Mouse (Mus musculus) neural tube, embryonic 15.5 days (tissue): ENCODE results near the gene Olfr132. TPM values are rescaled to one million over a fixed set of nuclear protein-coding genes. Genes with fewer than 3 reads are reported as not detected.
"Not testable (repeated sequence)": the region's sequence is repeated elsewhere in the genome, so short reads cannot be mapped to it uniquely, and the experiment has no call there.

ENCODE experiments used
- ATAC-seq: fragments of 200-750 bp; cut with Nextera tagmentation; 2 replicates; pipeline ENCODE4 v1.8.0; 2017; ENCODE audit warnings: mild to moderate bottlenecking, moderate TSS enrichment, moderate library complexity; ENCODE audit not compliant: low FRiP score
- H3K27ac ChIP-seq: fragments of 300-500 bp; sonication (generic); replicated peaks from 2 replicates; pipeline ENCODE4 v1.5.1; 2015; ENCODE audit warnings: mild to moderate bottlenecking, inconsistent platforms
- H3K27me3 ChIP-seq: fragments of 300-500 bp; sonication (generic); replicated peaks from 2 replicates; pipeline ENCODE4 v1.6.1; 2015; ENCODE audit warnings: inconsistent platforms
- H3K36me3 ChIP-seq: fragments of 300-500 bp; sonication (generic); 2 replicates; pipeline ENCODE4 v1.6.1; 2015; ENCODE audit warnings: inconsistent platforms
- H3K4me1 ChIP-seq: fragments of 300-500 bp; sonication (generic); 2 replicates; pipeline ENCODE4 v1.6.1; 2015; ENCODE audit warnings: inconsistent platforms
- H3K4me2 ChIP-seq: fragments of 300-500 bp; sonication (generic); 2 replicates; pipeline ENCODE4 v1.6.1; 2015; ENCODE audit warnings: inconsistent platforms, mild to moderate bottlenecking, moderate library complexity
- H3K4me3 ChIP-seq: fragments of 300-500 bp; sonication (generic); replicated peaks from 2 replicates; pipeline ENCODE4 v1.5.1; 2015; ENCODE audit warnings: mild to moderate bottlenecking, inconsistent platforms
- H3K9ac ChIP-seq: fragments of 300-500 bp; sonication (generic); replicated peaks from 2 replicates; pipeline ENCODE4 v1.6.1; 2015; ENCODE audit warnings: mild to moderate bottlenecking, inconsistent platforms
- H3K9me3 ChIP-seq: fragments of 300-500 bp; sonication (generic); replicated peaks from 2 replicates; pipeline ENCODE4 v1.6.1; 2016; ENCODE audit warnings: inconsistent platforms
- WGBS: fragments of 180-500 bp; shearing (Covaris S2); methylation state at CpG from one replicate; pipeline ENCODE4 v1.1.7; 2015; ENCODE audit warnings: mixed read lengths; 5-methylcytosine and 5-hydroxymethylcytosine counted together
- polyA plus RNA-seq: library from polyadenylated mRNA; unstranded; fragments of >200 nt; fragmentation: Nextera tagmentation; extraction: Ambion mirVana; gene quantifications from 2 replicates; pipeline ENCODE4 v1.2.1, GENCODE M21; 2015

Gene Olfr132
- not detected in 2 replicates for polyA plus RNA-seq

GRCm38 (mm10) chr17:38134426-38134825, at the start of gene Olfr132:
Gene Olfr132 (minus strand): TSS chr17:38134526.
- Histone ChIP-seq H3K4me2 (no peak within 1 kb of the TSS), H3K9me3 (no peaks in the 10 kb centered on the region), H3K9ac (no peak within 1 kb of the TSS), H3K36me3 (no peaks in the 10 kb centered on the region), H3K4me3 (no peak within 1 kb of the TSS), H3K27ac (no peak within 1 kb of the TSS), H3K4me1 (no peaks in the 10 kb centered on the region), H3K27me3 (no peaks in the 10 kb centered on the region)
- ATAC-seq = no peak
- WGBS = 79% methylated on average over 1 of the region's 1 CpGs

- Histone ChIP-seq H3K9me3 (no peaks in the 10 kb centered on the region), H3K27ac (no peak within 1 kb of the TSS), H3K4me1 (no peaks in the 10 kb centered on the region), H3K4me3 (no peak within 1 kb of the TSS), H3K4me2 (no peak within 1 kb of the TSS), H3K36me3 (no peaks in the 10 kb centered on the region), H3K9ac (no peak within 1 kb of the TSS), H3K27me3 (no peaks in the 10 kb centered on the region)
- WGBS = 74% methylated on average over 3 of the region's 3 CpGs
- no peak for ATAC-seq
Observed at GRCm38 (mm10) chr17:38171088-38171487, 36.8 kb upstream of the Olfr132 start, which contains the start of gene Olfr134. Gene Olfr134 (plus strand): TSS chr17:38171388.

GRCm38 (mm10) chr17:38144981-38145380, 10.7 kb upstream of the Olfr132 start, which contains the start of gene Olfr133:
Gene Olfr133 (plus strand): TSS chr17:38145281.
- Histone ChIP-seq H3K27me3 (no peaks in the 10 kb centered on the region), H3K36me3 (no peaks in the 10 kb centered on the region), H3K4me1 (no peaks in the 10 kb centered on the region), H3K4me2 (no peak within 1 kb of the TSS), H3K9me3 (no peaks in the 10 kb centered on the region), H3K27ac (no peak within 1 kb of the TSS), H3K9ac (no peak within 1 kb of the TSS), H3K4me3 (no peak within 1 kb of the TSS)
- ATAC-seq = no peak
- 67% methylated on average over 2 of the region's 2 CpGs for WGBS

- H3K27ac ChIP-seq, H3K9me3 ChIP-seq, H3K4me2 ChIP-seq, H3K27me3 ChIP-seq, H3K36me3 ChIP-seq, ATAC-seq, H3K4me3 ChIP-seq, H3K9ac ChIP-seq, H3K4me1 ChIP-seq: not testable (repeated sequence)
- WGBS = 77% methylated on average over 3 of the region's 3 CpGs
Observed at GRCm38 (mm10) chr17:38125371-38125770, 9.0 kb downstream of the Olfr132 start.

DNA sequence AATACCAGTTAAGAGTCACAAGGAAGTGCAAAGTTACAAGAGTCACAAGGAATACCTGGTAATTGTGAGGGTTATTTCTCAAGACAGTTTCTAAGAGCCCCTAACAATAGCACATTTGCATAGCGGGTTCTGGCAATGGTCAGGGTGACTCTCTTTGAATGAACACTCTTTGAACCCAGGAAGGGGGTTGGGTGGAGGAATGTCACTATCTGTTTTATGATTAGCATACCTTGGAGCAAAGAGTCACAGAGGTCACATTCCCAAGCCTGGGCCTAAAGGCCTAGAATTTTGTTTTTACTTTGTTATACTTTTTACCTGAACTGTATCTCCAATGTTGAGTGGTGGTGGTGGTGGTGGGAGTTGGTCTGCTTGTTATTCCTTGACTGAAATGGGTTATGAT, 10.1 kb downstream of the Olfr132 start:
- H3K9ac ChIP-seq, ATAC-seq, H3K27ac ChIP-seq, H3K4me3 ChIP-seq, H3K36me3 ChIP-seq, H3K4me2 ChIP-seq, H3K9me3 ChIP-seq, H3K4me1 ChIP-seq, H3K27me3 ChIP-seq: not testable (repeated sequence)
- WGBS = 89% methylated on average over 1 of the region's 1 CpGs

DNA sequence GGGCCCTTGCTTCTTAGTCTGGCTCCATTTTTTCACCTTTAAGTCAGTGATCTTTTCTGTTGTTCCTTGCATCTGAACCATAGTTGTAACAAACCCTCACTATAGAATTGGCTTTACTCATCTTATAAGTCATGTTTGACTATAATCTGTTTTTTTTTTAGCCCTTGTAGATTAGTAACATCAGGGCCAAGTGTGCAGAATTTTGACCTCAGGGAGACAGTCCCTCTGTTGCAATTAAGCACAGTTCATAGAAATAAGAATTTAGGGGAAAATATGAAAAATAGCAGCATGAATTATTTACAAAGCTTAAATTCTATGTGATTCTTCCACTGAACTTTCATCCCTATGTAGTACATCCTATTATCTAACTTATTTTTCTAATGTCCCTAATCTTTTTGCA, 45.7 kb downstream of the Olfr132 start, which contains the start of gene Olfr131:
TSS of gene Olfr131 (minus strand) at position 101 of the 400 bp plus-strand sequence.
- ATAC-seq = no peak
- Histone ChIP-seq H3K4me3 (no peak within 1 kb of the TSS), H3K4me1 (no peaks in the 10 kb centered on the region), H3K27me3 (no peaks in the 10 kb centered on the region), H3K27ac (no peak within 1 kb of the TSS), H3K9ac (no peak within 1 kb of the TSS), H3K36me3 (no peaks in the 10 kb centered on the region), H3K4me2 (no peak within 1 kb of the TSS), H3K9me3 (no peaks in the 10 kb centered on the region)

- H3K4me2 ChIP-seq = no peak overlapping the region
- no peaks in the 10 kb centered on the region for H3K4me1 ChIP-seq
- no peak overlapping the region for H3K4me3 ChIP-seq
- H3K27ac ChIP-seq = no peak overlapping the region
- H3K27me3 ChIP-seq = no peaks in the 10 kb centered on the region
- no peaks in the 10 kb centered on the region for H3K36me3 ChIP-seq
- 88% methylated on average over 4 of the region's 4 CpGs for WGBS
- no peak overlapping the region for H3K9ac ChIP-seq
- no peaks in the 10 kb centered on the region for H3K9me3 ChIP-seq
- no peak for ATAC-seq
Observed at GRCm38 (mm10) chr17:38082364-38082763, 52.0 kb downstream of the Olfr132 start.

Other genes with a start within 250 kb of the Olfr132 start
- gene Olfr127, start 234.1 kb downstream of the Olfr132 start, polyA plus RNA-seq = not detected in 2 replicates
- not detected in 2 replicates for gene Olfr128, start 214.0 kb downstream of the Olfr132 start, polyA plus RNA-seq
- not detected in 2 replicates for gene Olfr761, start 181.4 kb downstream of the Olfr132 start, polyA plus RNA-seq
- not detected in 2 replicates for gene Olfr129, start 74.4 kb downstream of the Olfr132 start, polyA plus RNA-seq
- not detected in 2 replicates for gene Olfr130, start 70.6 kb downstream of the Olfr132 start, polyA plus RNA-seq
- gene Olfr131, start 45.8 kb downstream of the Olfr132 start, polyA plus RNA-seq = not detected in 2 replicates
- not detected in 2 replicates for gene Olfr133, start 10.8 kb upstream of the Olfr132 start, polyA plus RNA-seq
- gene Olfr134, start 36.9 kb upstream of the Olfr132 start, polyA plus RNA-seq = not detected in 2 replicates
- gene Olfr135, start 69.8 kb upstream of the Olfr132 start, polyA plus RNA-seq = not detected in 2 replicates
- gene Olfr138, start 126.5 kb upstream of the Olfr132 start, polyA plus RNA-seq = not detected in 2 replicates
- gene Olfr137, start 173.0 kb upstream of the Olfr132 start, polyA plus RNA-seq = not detected in 2 replicates
- gene Olfr136, start 195.3 kb upstream of the Olfr132 start, polyA plus RNA-seq = not detected in 2 replicates